Mouse (Mus musculus) lung, postnatal 0 days (tissue): ENCODE data around the gene Galnt5.

ENCODE experiments used
- CTCF ChIP-seq: IDR thresholded peaks from 2 replicates; pipeline ENCODE4 v1.5.1; 2016; ENCODE audit warnings: antibody characterized with exemption, mild to moderate bottlenecking
- EP300 ChIP-seq: IDR thresholded peaks from 2 replicates; pipeline ENCODE4 v1.6.1; 2016; ENCODE audit warnings: antibody characterized with exemption, mild to moderate bottlenecking, control low read depth

DNA sequence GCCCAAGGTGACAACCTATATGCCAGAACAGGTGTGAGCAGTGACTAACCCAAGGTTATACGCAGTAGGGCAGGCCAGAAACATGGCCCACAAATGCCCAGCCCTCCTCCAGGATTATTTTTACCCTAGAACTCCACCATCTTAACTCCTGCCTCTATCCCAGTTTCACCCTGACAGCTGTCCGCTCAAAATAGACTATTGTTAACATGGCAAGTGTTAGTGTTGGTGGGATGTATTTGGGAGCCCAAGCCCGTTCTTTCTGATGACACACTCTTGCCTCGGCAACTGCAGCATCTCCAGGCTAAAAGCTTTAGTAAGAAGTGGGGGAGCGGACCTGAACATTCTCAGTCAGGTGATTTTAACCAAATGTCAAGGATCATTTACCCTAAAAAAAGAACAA, 9.4 kb downstream of the Galnt5 start:
- TF ChIP-seq CTCF (no peak), EP300 (no peak)
